Mouse (Mus musculus): ENCODE data around the gene Wdfy3.

Gene Wdfy3

DNA sequence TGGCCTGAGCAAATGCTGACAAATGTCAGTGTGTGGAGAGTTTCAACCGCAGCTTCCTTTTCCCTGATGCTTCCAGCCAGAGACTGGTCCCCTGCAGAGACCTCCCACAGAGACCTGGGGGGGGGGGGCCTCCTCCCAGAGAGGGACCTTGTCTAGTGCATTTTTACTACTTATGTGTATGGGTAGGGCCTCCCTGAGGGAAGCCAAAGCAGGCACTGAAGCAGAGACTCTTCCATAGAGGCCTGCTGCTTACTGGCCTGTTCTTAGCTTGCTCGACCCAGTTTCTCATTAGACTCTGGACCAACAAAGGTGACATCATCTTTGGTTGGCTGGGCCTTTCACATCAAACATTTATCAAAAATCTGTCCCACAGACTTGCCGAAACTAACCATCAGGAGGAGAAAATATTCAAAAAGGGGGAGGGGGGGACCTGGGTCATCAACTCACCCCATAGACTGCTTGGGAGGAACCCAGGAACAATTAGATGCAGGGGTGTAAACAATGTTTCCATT is 14.5 kb downstream of the Wdfy3 start:
- DNase-seq (ENCODE audit: extremely low spot score, low read depth, low spot score) = no peak

DNA sequence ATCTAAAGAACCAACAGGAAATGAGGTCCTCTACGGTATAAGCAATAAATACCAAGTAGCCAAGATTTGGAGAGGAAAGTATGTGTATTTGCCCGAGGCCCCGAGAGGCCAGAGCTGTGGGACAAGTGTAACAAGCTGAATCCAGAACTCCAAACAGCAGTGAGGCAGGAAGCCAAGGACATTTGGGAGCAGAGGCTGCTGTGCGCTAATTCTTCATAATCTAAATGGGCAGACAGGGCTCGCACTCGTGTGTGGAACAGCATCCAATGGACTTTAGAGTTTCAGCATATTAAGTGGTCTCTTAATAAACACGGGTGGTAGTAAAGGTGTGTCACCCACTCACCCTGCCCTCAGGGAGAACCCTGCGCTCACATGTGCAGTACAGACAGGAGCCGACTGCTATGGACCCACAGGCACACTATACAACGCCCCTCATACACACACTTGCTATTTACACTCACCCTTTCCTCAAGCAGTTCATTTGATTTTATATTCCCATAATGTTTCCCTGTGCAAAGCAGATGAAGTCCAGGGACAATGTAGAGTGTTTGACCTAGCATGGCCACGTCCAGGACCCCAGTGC is 15.1 kb downstream of the Wdfy3 start:
- no peak for DNase-seq (ENCODE audit: extremely low spot score, low read depth, low spot score)

DNA sequence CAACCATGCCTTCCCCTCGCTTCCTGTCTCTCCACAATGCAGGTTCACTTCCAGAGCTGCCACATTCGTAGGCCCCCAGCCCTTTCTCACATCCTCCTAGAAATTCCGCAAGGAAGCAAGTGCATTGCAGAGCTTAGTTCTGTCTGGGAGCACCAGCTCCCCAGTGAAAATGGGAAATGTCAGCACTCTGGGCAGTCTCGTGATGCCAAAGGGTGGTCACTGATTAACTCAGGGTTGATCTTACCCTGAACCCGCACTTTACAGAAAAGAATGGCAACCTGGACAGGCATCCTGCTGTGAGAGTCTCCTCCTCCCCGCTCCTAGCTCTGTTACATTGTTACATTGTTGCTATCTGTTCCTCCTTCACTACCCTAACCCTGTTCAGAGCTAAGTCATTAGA is 16.8 kb downstream of the Wdfy3 start:
- no peak for DNase-seq (ENCODE audit: extremely low spot score, low read depth, low spot score)

DNA sequence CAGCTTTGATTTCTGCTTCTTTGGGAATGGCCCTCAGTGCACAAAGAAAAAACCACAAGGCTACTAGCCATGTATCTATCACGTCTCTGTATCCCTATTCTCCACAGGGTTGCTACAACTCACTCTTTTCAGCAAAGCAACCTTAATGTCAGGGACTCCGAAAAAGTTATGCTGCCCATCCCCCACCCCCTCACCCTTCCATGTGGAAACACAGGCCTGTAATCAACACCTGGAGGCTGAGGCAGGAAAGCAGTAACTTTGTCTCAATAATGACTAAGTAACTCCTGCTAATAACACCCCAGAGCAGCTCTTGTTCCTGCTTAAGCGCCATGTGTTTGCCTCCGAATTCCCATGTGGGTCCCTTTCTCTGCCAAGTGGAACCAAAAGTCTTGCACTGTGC is 17.3 kb downstream of the Wdfy3 start:
- no peak for DNase-seq (ENCODE audit: extremely low spot score, low read depth, low spot score)

DNA sequence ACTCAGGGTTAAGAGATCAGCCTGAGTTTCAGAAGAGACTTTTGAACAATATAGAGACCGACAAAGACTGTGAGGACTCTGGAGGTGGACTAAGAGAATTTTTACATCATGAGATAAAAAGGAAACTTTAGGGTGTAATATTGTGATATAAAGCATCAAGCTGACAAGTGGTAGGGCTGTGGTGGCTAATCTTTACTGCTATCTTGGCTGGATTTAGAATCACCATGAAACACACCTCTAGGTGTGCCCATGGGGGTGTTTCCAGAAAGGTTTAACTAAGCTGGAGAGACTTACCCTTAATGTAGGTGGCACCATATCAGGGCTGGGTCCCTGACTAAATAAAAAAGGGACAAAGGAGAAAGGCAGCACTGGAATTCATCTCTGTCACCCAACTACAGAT is 19.0 kb downstream of the Wdfy3 start:
- no peak for DNase-seq (ENCODE audit: extremely low spot score, low read depth, low spot score)

DNA sequence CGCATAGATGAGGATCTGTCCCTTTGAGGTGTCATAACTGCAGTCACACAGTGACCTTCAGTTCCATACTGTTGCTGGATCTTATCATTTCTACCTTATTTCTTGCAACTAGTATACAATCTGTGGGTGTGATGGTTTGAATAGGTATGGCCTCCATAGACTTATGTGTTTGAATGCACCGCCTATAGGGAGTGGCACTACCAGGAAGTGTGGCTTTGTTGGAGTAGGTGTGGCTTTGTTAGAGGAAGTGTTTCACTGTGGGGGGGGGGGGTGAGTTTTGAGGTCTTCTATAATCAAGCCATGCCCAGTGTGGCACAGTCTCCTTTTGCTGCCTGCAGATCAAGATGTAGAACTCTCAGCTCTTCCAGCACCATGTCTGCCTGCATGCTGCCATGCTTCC is 21.3 kb downstream of the Wdfy3 start:
- DNase-seq (ENCODE audit: extremely low spot score, low read depth, low spot score) = no peak

DNA sequence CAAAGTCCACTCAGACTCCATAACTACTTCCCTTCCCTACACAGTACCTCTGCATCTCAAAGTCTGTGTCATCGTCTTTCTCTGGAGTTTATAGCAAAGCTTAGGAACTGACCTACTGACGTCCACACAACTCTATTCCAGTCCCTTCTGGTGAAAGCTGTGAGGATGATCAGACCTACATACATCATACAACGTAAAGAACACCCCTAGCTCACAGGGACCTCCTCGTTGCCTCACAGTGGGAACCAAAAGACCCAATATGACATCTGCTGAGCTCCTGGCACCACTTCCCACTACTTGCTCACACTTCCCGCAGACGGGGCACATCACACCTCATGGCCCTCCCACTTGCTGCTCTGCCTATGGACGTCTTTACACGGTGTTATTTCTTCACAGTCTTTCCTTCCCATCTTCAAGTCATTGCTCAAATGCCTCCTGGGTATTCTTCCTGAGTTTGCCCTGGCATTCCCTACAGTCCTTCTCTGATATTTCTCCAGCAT is 23.1 kb downstream of the Wdfy3 start:
- no peak for DNase-seq (ENCODE audit: extremely low spot score, low read depth, low spot score)

DNA sequence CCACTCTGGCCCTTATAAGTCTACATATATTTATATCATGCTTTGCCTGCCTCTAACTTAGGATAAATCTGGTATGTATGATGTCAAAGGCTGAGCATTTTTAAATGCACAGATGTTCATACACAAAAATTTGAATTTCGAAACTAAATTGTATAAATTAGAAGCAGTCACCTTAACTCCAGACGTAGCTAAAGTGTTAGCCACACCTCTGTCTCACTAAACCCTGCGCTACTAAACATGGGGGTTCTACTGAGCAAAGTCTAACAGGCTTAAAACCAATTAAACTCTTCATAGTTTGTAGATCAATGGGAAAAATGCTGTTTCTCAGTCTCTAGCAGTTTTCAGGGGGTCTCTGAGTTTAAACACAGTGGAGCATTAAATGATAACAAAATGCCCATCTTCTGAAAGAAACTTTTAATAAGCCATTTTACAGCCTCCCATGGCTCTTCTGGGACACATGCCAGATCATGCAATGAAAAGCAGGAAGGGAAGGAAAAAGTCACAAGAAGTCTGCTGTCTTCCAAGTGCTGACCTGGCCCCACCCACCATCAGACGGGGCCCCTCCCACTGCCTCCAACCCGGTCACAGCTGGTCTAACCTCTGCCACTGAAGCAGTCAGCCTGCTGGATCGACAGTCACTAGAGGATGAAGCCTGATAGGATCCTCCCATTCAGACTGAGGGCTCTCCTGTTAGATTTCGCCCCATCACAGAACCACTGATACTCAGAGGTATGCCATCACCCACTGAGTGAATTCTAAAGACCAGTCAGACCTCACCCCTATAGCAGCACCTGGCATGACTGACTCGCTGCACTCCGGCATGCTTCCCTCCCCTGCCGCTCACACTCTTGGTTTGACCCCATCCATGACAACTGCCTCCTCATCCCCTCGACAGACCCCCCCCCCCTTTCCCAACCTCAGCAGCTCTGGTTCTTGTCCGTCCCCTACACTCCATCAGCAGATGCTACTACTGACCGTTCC is 23.8 kb downstream of the Wdfy3 start:
- DNase-seq (ENCODE audit: extremely low spot score, low read depth, low spot score) = no peak

DNA sequence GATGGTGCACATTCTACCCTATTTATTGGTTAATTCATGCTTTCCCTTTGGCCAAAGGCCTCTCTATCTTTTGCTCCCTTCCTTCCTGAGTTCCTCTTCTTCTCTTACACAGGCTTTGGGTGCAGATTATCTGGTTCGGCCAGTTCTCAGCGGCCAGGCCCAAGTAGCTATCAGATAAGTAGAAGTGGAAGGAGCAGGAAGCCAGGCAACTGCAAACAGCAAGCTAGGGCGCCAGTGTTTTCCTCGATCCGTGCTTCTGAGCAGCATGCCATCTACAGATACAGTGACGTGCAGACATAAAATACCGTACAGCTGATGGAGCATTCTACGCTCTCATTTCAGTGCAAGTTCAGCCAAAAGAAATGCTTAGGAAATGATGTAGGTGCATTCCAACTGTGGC is 24.5 kb downstream of the Wdfy3 start:
- DNase-seq (ENCODE audit: extremely low spot score, low read depth, low spot score) = no peak

DNA sequence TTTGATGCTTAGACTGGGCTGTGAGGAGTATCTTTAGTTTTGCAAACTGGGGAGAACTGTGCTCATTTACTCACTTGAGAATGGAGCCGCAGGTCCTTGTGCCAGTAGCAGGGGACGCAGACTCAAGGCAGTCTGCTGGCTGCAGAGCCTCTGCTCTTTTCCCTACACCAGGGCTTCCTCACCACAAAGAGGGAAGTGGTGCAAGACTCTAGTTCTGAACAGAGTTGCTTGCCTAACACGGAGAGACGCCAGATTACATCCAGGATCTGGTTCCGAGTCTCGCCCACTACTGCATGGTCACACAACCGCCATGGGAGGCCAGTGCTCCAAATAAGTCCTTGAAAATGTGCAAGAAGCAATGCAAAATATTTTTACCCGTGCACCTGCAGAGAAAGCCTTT is 36.4 kb downstream of the Wdfy3 start:
- no peak for DNase-seq (ENCODE audit: extremely low spot score, low read depth, low spot score)

DNA sequence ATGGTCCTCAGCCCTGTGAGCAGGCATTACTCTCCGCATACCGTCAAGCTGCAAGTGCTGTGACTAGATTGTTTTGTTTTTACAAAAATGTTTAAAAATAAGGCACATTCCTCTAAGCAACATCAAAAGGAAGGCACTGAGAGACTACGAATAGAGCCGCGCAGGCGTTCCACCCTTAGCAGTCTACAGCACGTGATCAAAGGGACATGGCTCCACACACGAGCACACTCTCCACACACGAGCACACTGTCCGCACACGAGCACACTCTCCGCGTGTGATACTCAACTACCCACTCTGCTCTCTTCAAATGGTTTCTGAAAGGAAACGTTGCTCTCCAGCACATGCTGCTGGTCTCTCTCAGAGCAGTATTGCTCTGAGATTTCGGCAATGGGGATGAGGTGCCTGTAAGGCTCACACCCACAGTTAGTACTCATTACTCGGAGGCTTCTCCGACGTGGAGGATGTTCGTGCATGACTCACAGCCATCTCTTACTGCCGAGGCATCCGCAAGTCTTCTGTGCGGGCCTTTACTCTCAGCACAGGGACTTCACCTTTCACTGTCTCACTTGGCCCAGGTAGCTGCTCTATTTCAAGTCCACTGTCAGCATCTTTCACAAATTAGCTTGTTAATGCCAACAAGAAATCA is 37.0 kb downstream of the Wdfy3 start:
- no peak for DNase-seq (ENCODE audit: extremely low spot score, low read depth, low spot score)

DNA sequence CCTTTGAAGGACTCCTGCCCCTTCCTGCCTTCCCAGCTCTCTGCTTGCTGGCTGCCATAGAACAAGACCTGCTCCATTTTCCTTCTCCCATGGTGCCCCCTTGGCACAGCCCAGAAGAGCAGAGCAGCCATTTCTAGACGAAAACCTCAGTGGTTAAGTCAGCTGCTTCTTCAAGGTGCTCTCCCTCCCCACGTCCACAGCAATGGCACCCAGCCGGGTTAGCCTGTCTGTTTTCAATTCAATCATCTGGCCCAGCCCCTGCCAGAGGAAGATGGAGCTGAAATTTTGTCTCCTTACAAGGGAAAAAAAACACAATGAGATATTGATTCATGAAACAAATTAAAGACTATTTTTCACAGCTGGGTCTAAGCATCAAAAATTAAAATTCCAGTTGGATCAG is 37.5 kb downstream of the Wdfy3 start:
- no peak for DNase-seq (ENCODE audit: extremely low spot score, low read depth, low spot score)

DNA sequence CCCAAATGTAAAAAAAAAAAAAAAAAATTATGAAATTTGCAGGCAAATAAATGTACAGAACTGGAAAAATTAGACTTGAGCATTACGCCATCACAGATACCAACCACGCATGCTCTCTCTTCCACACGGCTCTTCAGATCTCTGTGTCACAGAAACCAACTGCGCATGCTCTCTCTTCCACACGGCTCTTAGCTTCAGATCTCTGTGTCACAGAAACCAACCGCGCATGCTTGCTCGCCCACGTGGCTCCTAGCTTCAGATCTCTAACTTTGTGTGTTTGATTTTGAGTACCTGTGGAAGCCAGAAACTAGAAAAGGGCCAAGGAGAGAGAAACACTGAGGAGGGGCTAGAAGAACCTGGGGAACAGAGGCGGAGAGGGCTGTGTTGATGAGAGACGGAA is 46.3 kb downstream of the Wdfy3 start:
- no peak for DNase-seq (ENCODE audit: extremely low spot score, low read depth, low spot score)

DNA sequence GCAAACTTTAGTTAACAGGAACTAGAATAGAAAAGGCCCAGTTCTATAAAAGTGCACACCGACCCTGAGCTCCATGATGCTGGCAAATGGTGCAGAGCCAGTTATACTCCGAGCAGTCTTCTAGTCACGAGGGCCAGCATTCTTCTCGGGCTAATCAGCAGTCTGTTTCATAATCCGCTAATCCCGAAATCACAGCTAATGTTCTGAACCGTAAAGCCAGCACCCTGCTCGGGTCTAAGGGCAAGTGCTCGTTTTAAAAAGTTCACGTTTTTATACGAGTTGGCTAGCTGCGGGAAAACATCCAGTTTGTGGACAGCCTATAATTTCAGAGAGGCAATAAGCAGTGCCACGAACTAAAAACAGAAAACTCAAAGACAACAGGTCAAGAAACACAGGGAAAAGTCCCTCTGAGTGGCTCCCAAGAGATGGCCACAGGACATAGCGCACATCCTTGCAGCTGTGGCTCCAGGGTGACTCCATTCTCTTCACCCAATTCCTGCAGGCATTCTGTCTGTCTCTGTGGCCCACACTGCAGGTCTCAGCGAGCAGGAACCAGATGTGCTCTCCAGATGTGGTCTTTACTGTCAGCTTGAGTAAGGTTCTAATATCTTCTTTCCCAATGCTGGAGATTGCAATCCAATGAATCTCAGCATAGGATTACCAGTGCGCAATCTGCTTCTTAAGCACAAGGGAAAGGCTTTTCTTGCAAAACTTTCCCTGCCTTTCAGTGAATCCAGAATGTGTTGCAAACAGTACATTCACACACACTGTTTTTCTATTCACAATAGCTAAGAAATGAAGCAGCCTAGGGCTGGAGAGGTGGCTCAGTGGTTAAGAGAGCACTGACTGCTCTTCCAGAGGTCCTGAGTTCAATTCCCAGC is 47.5 kb downstream of the Wdfy3 start:
- DNase-seq (ENCODE audit: extremely low spot score, low read depth, low spot score) = no peak

DNA sequence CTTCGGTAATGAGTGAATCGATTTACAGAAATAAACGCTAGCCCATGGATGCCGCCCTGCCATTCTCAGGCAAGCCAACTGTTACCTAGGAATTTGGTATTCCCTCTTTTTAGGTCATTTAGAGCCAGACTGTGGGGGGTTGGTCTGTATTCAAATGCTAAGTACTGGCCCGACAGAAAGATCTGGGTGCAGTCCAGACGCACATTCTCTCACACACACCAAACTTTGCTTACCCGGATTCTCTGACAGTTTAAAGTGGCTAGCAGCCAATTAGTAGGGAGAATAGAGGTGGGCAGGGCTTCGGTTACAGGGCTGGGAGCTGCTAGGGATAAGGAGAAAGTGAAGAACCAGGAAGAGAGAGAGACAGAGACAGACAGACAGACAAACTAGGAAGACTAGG is 55.5 kb downstream of the Wdfy3 start:
- DNase-seq (ENCODE audit: extremely low spot score, low read depth, low spot score) = no peak

DNA sequence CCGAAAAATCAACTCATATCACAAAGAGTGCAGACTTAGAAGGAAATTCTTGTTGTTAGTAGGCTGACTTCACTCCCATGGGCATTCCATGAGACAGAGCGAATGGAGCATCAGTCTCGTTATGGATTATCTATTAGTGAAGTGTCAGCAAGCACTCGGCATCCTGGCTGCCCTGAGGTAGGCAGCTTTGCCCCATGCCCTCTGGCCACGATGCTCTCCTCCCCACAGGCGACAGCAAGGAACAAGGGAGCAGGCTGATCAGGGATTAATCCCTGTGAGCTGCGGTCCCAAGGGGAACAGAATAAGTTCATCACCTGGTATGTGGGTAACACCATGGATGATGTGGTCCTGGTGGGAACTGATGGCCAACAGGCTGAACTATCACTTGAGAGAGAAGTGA is 55.9 kb downstream of the Wdfy3 start:
- no peak for DNase-seq (ENCODE audit: extremely low spot score, low read depth, low spot score)

DNA sequence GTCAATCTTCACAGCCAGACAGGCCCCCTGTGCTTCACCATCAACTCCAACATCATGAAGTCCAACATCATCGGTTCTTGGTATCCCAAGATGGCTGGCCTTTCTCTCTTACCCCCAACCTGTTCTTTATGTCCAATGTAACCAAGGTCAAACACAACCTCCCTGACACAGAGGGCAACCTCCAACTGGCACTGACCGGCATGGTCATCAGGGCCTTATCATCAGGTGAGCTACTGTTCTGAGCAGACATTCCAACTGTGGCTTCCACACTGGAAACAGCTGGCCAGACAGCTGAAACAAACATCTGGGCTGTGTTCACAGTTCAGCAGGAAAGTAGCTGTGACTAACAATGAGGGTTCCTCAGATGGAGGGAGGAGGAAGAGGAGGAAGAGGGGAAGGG is 58.8 kb downstream of the Wdfy3 start:
- no peak for DNase-seq (ENCODE audit: extremely low spot score, low read depth, low spot score)

DNA sequence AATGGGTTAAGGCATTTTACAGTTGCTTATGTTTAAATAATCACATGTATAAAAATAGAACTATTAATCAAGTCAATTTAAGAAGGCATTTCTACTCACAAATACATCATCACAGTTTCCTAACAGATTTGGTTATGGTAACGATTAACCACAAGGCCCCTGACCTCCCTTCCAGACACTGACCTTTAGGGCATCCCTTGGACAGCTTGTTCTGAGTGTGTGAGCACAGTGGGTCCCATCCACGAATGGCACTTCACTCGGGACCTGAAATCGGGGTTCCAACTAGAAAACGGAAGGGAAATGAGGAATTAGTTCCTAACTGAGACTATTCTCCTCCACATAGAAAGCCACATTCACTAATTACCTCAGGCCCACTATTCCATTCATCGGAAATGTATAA is 60.1 kb downstream of the Wdfy3 start:
- DNase-seq (ENCODE audit: extremely low spot score, low read depth, low spot score) = no peak

DNA sequence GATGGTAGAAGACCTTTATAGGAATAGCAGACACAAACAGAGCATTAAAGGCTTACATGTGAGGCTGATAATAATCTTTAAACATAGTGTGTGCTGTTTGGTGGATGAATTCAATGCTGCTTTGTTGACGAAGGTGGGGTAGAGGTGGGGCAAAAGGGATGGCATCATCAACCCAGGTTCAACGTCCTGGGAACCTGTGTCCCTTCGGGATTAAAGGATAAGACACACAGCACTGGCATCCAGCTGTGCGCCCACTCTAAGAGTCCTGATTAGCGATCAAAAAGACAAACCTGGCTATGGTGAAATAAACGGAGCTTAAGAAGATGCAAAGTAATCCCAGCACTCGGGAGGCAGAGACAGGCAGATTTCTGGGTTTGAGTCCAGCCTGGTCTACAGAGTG is 61.0 kb downstream of the Wdfy3 start:
- no peak for DNase-seq (ENCODE audit: extremely low spot score, low read depth, low spot score)

DNA sequence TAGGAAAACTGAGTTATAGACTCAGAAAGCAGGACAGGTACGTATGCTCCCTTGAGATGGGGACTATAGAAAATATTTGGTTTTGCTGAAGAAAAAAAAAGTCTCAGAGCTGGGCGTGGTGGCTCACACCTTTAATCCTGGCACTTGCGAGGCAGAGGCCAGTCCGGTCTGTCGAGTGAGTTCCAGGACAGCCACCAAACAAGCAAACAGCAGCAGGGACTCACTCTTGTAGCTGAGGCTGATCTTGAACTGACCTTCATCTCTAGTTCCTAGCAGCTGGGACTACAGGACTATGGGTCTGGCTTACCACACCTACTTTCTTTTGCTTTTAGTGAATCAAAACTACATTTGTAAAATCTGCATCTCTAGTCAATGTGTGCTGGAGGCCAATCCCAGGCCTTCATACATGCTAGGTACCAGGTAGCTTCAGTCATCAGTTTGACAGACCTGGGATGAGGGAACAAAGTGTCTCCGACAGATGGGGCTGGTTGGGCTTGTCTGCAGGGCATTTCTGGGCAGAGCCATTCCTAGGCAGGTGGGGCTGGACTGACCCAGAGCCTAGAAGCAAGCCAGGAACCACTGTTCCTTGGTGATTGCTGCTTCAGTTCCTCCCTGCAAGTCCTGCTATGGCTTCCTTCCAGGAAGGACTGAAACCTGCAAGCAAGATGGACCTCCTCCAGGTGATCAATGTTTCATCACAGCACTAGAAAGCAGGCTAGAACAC is 63.3 kb downstream of the Wdfy3 start:
- DNase-seq (ENCODE audit: extremely low spot score, low read depth, low spot score) = no peak

All from hindlimb bud, embryonic 11.5 days (tissue).